Mouse (Mus musculus) gastrocnemius, postnatal 14 days (tissue): ENCODE measurements at regions not wholly inside any gene's neighbourhood (a gene's known extent, or its start where the extent isn't known, plus 50 kb on each side); places are given as distances from the start of the nearest gene placed in this dataset.

Experiments
- DNase-seq: peaks from one replicate; pipeline ENCODE4 v3.0.0; 2021; ENCODE audit warnings: mixed read lengths
- intact Hi-C: fragments of 180-260 bp; cut with DNase I; formaldehyde crosslinking; loops from one replicate; pipeline ENCODE4 v1.15.1; 2025; ENCODE audit warnings: low total_unique reads

DNA sequence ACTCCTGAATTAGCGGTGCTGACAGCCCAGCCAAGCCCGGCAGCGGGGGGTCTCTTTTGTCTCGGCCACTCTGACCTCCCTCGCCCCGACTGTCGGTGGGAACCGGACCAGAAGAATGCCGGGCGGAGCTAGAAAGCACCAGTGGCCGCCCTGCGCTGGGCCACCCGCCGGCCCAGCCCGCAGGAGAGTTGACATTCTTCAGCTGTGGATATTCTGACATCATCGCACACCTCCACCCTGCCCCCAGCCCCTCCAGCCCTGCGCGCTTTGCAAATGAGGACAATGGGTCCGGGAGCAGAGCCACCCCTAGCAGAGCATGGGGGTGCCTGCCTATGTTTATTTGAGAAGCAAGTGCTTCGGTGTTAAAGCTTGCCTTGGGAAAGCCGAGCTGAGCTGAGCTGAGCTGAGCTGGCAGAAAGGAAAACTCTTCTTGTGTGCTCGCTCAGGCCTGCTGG lies 70.5 kb upstream of the Spaca7 start:
- no peak for DNase-seq
- intact Hi-C loops = no loop called here

DNA sequence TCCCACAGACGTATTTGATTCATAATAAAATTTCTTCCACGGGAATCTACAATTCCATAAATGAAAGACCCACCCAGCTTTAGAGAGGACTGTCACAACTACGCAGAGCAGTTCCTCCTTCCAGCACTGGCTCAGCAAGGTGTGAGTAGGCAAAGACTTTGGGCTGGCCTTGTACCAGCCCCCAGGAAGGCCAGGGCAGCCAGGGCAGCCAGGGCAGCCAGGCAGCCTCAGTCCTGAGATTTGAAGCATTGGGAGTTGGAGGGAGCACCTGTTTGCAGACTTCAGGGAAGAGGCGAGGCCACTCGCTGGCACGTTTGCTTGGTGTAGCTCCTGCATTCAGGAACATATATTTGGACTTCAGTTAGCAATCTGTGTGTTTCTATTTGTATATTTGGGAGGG lies 70.0 kb upstream of the Spaca7 start:
- intact Hi-C loops = no loop called here
- DNase-seq = no peak

DNA sequence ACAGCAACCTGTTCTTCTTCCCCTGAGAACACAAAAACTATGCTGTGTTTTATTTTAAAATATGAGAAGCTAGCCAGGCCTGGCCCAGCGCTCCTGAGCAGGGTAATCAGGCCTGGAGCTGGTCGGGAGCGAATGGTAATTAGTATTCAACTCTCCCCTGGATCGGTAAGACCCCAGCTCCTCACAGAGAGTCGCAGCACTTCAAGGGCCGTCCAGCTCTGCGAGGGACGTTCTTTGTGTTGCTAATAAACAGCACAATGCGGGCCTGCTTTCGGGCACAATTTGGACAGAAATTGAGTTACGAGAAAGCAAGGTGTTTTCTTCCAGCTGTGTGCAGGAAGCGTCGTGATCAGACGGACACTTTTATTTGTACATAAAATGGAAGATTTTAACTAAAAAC lies 69.5 kb upstream of the Spaca7 start:
- intact Hi-C loops = no loop called here
- DNase-seq = no peak

GRCm38 (mm10) chr8:12504240-12504639 lies 68.6 kb upstream of the Spaca7 start:
- intact Hi-C loops = no loop called here
- DNase-seq = no peak

DNA sequence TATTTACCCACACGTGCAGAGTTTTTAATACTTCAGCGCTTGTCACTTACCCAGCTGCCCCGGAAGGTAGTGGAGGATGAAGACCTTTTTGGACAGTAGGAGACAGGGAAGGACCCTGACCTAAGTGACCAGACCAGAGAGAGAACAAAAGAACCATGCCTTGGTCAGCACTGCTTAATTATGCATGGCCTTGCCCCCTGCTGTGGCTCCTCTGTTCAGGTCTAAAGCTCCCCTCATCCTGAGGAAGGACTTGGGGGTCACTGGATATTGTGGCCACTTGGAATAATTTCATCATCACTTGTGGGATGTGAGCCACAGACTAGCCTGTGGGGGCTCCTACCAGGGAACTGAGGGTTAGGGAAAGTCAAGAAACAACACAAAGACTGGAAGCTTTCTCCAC lies 68.1 kb upstream of the Spaca7 start:
- no peak for DNase-seq
- intact Hi-C loops = no loop called here

- intact Hi-C loops = no loop called here
- DNase-seq = no peak
Measured at GRCm38 (mm10) chr8:12510233-12510632, 62.6 kb upstream of the Spaca7 start.

DNA sequence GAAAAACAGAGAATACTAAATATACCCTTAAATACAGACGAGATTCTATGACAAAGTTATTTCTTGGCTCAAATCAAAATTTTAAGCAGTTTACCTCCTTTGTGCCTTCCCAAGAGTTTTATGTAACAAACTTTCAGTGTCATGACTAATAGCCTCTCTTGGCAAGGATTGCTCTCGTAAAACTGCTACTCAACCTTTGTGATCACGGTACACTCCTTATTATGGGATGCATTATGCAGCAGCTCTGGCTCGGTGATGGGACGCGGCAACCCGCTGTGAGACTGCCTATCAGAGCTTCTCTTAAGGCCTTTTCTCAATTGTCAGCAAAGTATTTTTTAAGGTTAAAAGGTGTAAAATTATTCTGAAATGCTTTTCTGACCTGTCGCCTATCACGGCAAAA lies 59.8 kb upstream of the Spaca7 start:
- no peak for DNase-seq
- intact Hi-C loops = no loop called here

DNA sequence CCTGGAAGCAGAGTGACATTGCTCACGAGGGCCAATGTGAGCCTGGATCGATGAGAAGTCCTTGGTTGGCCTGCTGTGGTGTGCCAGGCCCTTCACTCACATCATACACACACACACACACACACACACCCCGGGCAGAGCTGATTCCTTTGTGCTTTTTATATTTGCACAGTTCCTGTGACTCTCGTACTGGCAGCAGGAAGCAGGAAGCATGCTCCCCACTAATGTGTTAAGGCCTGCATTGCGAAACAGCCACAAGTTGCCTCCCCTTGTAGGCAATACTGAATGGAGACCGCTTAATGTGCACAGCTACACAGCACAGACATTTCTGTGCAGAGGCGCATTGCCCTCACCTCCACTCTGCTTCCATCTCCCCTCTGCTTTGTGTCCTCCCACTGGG lies 58.7 kb upstream of the Spaca7 start:
- no peak for DNase-seq
- intact Hi-C loops = no loop called here

- intact Hi-C loops = no loop called here
- DNase-seq = no peak
Measured at GRCm38 (mm10) chr8:12521636-12522035, 51.2 kb upstream of the Spaca7 start.
